Mouse (Mus musculus) liver, postnatal 0 days (tissue): Measurements from ENCODE around the gene Tmem45b. TPM values are rescaled to one million over a fixed set of nuclear protein-coding genes. Genes with fewer than 3 reads are reported as not detected.
"Not testable (repeated sequence)": the region's sequence is repeated elsewhere in the genome, so short reads cannot be mapped to it uniquely, and the experiment has no call there.

Experiments
- ATAC-seq: fragments of 200-750 bp; cut with Nextera tagmentation; 2 replicates; pipeline ENCODE4 v1.8.0; 2017; ENCODE audit warnings: mild to moderate bottlenecking, moderate library complexity
- DNase-seq: peaks from one replicate; pipeline ENCODE4 v3.0.0-alpha.2; 2016
- H3K27ac ChIP-seq: fragments of 300-500 bp; sonication (generic); 2 replicates; pipeline ENCODE4 v1.5.1; 2014; ENCODE audit warnings: antibody characterized with exemption, moderate library complexity, mild to moderate bottlenecking, low read depth
- H3K27me3 ChIP-seq: fragments of 300-500 bp; sonication (generic); 2 replicates; pipeline ENCODE4 v1.6.1; 2014; ENCODE audit warnings: low read length, control low read depth, mixed read lengths; ENCODE audit not compliant: insufficient read depth
- H3K36me3 ChIP-seq: fragments of 300-500 bp; sonication (generic); replicated peaks from 2 replicates; pipeline ENCODE4 v1.6.1; 2014; ENCODE audit warnings: mild to moderate bottlenecking, control low read depth, low read length, moderate library complexity, mixed read lengths; ENCODE audit not compliant: insufficient read depth
- H3K4me1 ChIP-seq: fragments of 300-500 bp; sonication (generic); 2 replicates; pipeline ENCODE4 v1.6.1; 2014; ENCODE audit warnings: antibody characterized with exemption, mild to moderate bottlenecking, control low read depth; ENCODE audit not compliant: insufficient read depth
- H3K4me2 ChIP-seq: fragments of 300-500 bp; sonication (generic); 2 replicates; pipeline ENCODE4 v1.6.1; 2014; ENCODE audit warnings: low read depth, mild to moderate bottlenecking, low read length, moderate library complexity, mixed read lengths
- H3K4me3 ChIP-seq: fragments of 300-500 bp; sonication (generic); 2 replicates; pipeline ENCODE4 v1.5.1; 2014; ENCODE audit warnings: low read depth, low read length
- H3K9ac ChIP-seq: fragments of 300-500 bp; sonication (generic); replicated peaks from 2 replicates; pipeline ENCODE4 v1.6.1; 2014; ENCODE audit warnings: mild to moderate bottlenecking, moderate library complexity
- H3K9me3 ChIP-seq: fragments of 300-500 bp; sonication (generic); 2 replicates; pipeline ENCODE4 v1.6.1; 2016; ENCODE audit warnings: mild to moderate bottlenecking, control low read depth, low read length, mixed read lengths
- CTCF ChIP-seq: sonication (generic); IDR thresholded peaks from 2 replicates; pipeline ENCODE4 v1.5.1; 2016; ENCODE audit warnings: antibody characterized with exemption, low read depth
- EP300 ChIP-seq: IDR thresholded peaks from 2 replicates; pipeline ENCODE4 v1.6.1; 2016; ENCODE audit warnings: antibody characterized with exemption, low read depth, mild to moderate bottlenecking
- WGBS: fragments of 180-500 bp; shearing (Covaris S2); extraction: QIAGEN DNeasy Blood & Tissue Kit; methylation state at CpG from one replicate; pipeline ENCODE4 v1.1.7; 2014; ENCODE audit not compliant: insufficient replicate concordance; 5-methylcytosine and 5-hydroxymethylcytosine counted together
- polyA plus RNA-seq: library from polyadenylated mRNA; unstranded; fragments of >200 nt; fragmentation: Nextera tagmentation; extraction: Ambion mirVana; gene quantifications from 2 replicates; pipeline ENCODE4 v1.2.1, GENCODE M21; 2015

The Tmem45b gene
- 0.09 TPM in 1 of 2 replicates, not detected in the other for polyA plus RNA-seq

DNA sequence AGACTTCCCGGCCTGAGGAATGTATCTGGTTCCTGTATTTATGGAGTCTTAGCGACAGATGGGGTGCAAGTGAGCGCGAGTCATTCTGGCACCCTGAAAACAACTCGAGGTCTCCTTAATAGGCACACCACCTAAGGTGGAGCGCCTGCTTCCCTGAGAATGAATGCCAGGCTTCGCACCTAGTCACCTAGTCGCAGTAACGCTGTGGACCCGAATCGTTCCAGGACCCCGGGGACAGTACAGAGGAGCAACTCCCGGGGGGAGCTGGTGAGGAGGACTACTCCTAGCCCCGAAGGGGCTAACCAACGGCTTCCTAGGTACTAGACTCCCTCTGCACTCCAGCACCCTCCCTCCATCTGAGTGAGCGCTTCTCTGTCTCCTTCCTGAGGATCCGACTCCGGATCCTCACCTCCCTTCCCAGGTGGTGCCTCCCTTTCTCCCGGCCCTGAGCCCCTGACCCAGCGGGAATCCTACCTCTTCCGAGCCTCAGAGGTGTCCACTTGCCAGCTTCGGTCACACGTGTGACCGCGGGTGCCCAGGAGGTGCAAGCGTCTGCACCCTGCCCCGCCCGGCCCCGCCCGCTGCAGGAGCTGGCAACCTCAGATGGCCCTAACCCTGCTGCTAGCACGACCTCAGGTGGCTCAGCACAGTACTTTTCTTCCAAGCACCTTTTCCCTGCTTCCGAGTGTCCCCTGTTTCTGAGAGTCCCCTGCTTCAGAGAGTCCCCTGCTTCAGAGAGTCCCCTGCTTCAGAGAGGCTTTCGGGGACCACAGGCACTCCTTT, at the start of gene Tmem45b:
Gene Tmem45b, minus strand, starts transcription at position 771 of the 783 bp plus-strand sequence.
- Histone ChIP-seq H3K36me3 (no peaks in the 10 kb centered on the region), H3K4me2 (no peak within 1 kb of the TSS), H3K9me3 (no peaks in the 10 kb centered on the region), H3K9ac (no peak within 1 kb of the TSS), H3K4me3 (no peak within 1 kb of the TSS), H3K27ac (no peak within 1 kb of the TSS), H3K27me3 (peaks cover 20% of the 10 kb centered on the region), H3K4me1 (no peaks in the 10 kb centered on the region)
- TF ChIP-seq CTCF = no peak
- TF ChIP-seq EP300 = no peak
- WGBS = 6% methylated on average over 31 of the region's 33 CpGs
- no peak for DNase-seq
- no peak for ATAC-seq

DNA sequence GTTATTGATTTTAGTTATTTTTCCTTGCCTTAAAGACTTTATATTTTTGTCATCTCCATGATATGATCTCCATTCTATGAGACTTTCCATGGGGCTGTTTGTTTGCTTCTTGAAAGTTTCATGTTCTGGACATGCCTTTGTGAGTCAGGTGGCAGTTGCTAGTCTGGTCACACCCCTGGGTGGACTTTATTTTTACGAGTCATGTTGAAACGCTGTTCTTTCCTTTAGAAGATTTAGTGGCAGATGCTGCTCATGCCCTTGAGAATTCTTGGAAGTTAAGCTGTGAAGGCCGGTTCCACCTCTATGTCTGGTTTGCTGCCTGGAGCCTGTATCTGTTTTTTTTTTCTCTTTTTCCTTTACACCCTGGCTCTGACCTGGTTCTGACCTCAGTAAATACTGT, 43.9 kb upstream of the Tmem45b start:
- no peak overlapping the region for H3K4me2 ChIP-seq
- no peaks in the 10 kb centered on the region for H3K36me3 ChIP-seq
- H3K9ac ChIP-seq = no peak overlapping the region
- no peak for DNase-seq
- WGBS = 69% methylated on average over 3 of the region's 3 CpGs
- H3K27me3 ChIP-seq = no peaks in the 10 kb centered on the region
- H3K9me3 ChIP-seq = no peaks in the 10 kb centered on the region
- H3K4me3 ChIP-seq = no peak overlapping the region
- H3K27ac ChIP-seq = no peak overlapping the region
- no peak for ATAC-seq
- no peaks in the 10 kb centered on the region for H3K4me1 ChIP-seq
- TF ChIP-seq EP300 (no peak), CTCF (no peak)

DNA sequence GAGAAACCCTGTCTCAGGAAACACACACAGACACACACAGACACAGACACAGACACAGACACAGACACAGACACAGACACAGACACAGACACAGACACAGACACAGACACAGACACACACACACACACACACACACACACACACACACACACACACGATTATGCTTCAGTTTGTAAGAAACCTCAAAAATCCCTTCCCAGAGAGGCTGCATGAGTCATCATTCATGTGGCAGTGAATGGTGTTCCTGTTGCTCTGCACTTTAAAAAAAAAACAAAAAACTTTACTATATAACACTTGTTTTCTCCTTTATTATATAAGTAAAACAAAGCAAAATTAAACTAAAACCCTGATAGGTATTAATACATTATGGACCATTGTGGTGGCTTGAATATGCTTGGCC, 37.0 kb upstream of the Tmem45b start:
- ATAC-seq, DNase-seq, H3K9ac ChIP-seq, H3K27me3 ChIP-seq, H3K4me1 ChIP-seq, H3K4me2 ChIP-seq, H3K36me3 ChIP-seq, H3K9me3 ChIP-seq, H3K27ac ChIP-seq, H3K4me3 ChIP-seq: not testable (repeated sequence)
- 59% methylated on average over 1 of the region's 1 CpGs for WGBS

DNA sequence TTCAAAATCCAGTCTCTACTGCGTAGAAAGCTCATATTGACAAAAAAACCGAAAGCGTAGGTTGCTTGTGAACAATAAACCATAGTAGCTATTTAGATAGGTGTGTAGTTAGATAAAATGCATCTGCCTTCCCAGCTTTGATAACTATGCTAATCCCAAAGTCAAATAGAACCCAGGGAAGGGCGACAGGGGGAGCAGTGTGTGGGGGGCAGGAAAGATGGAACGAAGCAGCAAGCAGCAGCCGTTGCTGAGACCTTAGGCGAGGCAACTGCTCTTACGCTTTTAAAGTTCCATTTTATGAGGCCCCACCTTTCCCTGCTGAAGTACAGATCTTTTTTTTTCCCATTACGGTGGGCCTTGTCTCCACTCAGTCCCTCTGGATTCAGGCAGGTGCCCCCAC, 1.1 kb downstream of the Tmem45b start:
- 47% methylated on average over 9 of the region's 9 CpGs for WGBS
- ATAC-seq (no peak), DNase-seq (no peak)
- no peak overlapping the region for H3K9ac ChIP-seq
- TF ChIP-seq CTCF (no peak), EP300 (no peak)
- H3K9me3 ChIP-seq = no peaks in the 10 kb centered on the region
- H3K4me1 ChIP-seq = no peaks in the 10 kb centered on the region
- H3K4me2 ChIP-seq = no peak overlapping the region
- peaks cover 20% of the 10 kb centered on the region for H3K27me3 ChIP-seq
- no peak overlapping the region for H3K4me3 ChIP-seq
- H3K36me3 ChIP-seq = no peaks in the 10 kb centered on the region
- H3K27ac ChIP-seq = no peak overlapping the region

DNA sequence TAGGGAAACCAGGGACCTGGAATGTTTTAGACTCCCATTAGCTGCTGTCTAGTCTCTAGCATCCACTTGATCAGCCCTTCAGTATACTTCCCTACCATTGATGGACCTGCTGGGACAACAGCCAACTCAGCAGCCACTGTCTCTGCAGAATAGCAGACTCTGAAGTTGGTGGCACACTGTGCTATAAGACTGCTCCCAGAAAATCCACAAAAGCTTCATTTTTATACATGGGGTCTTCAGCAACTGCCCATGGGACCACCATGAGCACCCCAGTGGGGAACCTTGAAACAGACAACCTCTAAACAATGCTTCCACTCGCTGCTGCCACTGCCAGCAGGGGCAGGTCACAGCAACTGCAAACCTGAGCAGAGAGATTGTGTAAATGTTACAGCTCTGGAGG, 9.9 kb downstream of the Tmem45b start:
- Histone ChIP-seq H3K36me3 (no peaks in the 10 kb centered on the region), H3K9me3 (no peaks in the 10 kb centered on the region), H3K4me3 (no peak overlapping the region), H3K9ac (no peak overlapping the region), H3K4me1 (no peaks in the 10 kb centered on the region), H3K27me3 (no peaks in the 10 kb centered on the region), H3K27ac (no peak overlapping the region), H3K4me2 (no peak overlapping the region)
- no peak for ATAC-seq
- DNase-seq = no peak
- 52% methylated on average over 1 of the region's 1 CpGs for WGBS
- no peak for TF ChIP-seq CTCF
- TF ChIP-seq EP300 = no peak

DNA sequence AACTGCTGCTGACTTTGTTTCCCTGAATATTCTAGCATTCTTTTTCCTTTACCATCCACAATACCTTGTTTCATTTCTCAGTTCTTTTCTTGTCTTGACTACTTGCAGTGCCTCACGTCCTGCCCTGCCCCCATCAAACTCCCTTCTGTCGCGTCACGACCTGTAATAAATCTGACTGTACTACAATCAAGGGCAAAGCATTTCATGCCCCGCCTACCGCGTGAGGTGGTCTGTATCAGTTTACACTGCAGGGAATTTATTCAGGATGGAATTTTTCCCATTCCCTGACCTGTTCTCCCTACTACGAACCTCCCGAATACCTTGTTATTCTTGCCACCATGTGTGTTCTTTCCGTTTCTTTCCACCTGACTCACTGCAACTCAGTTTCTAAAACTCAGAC, 12.1 kb downstream of the Tmem45b start:
- 62% methylated on average over 10 of the region's 10 CpGs for WGBS
- Histone ChIP-seq H3K36me3 (no peaks in the 10 kb centered on the region), H3K4me1 (no peaks in the 10 kb centered on the region), H3K27me3 (no peaks in the 10 kb centered on the region), H3K9ac (no peak overlapping the region), H3K9me3 (no peaks in the 10 kb centered on the region), H3K27ac (no peak overlapping the region), H3K4me3 (no peak overlapping the region), H3K4me2 (no peak overlapping the region)
- DNase-seq (no peak), ATAC-seq (no peak)
- no peak for TF ChIP-seq CTCF
- no peak for TF ChIP-seq EP300
